Mouse (Mus musculus): ENCODE measurements around the gene 2010111I01Rik. TPM values are rescaled to one million over a fixed set of nuclear protein-coding genes. Genes with fewer than 3 reads are reported as not detected.
A peak's percentile ranks its signal among the peaks of the same experiment; 100 is the strongest.

Gene 2010111I01Rik
- total RNA-seq, 2 experiments from 2014 or later = 104 to 111 TPM

DNA sequence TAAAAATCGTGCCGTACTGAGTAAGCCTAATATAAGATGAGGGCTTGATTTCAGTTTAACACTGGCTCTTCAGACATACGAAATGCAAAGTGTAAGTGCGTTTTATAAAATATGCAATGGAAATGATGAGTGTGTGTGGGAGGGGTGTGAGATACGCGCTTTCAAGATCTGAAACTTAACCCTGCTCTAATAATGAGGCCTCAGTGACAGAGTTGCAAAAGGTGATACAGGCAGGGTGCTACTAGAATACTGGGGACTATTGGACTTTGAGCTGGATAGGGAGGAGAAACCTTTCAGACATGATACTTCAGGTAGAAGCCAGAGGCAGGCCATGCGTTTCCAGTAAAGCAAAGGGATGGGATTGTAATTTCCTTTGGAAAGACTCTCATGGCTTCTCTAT lies 273.4 kb downstream of the 2010111I01Rik start:
- no peak for DNase-seq (ENCODE audit: low spot score in 2 of 2)

DNA sequence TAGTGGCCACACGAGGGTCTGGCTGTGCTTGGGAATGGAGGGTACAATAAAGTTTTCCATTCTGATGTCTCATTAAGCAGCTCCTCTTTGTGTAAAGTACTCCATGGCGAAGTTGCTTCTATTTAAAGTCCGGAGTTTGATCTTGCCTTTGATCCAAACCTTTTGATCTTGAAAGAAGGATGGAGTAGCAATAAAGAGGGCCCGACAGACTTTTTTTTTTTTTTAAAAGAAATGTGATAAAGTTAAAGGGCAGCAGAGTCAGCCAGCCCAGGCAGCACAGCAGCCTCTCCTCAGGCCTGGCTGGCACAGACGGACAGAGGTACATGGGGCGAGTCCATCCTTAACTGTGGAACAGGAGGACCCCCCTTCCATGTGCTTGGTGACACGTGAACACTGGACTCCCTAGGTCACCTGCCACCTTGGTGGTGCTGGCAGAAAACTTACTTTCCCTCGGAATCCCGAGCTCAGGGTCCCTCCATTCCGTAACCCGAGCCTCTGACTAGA lies 274.7 kb downstream of the 2010111I01Rik start:
- no peak for DNase-seq (ENCODE audit: low spot score in 2 of 2)

- peak; percentile 77 to 83 for DNase-seq (ENCODE audit: low spot score in 2 of 2)
These were observed 275.4 kb downstream of the 2010111I01Rik start for GRCm38 (mm10) chr13:63239877-63240671.

DNA sequence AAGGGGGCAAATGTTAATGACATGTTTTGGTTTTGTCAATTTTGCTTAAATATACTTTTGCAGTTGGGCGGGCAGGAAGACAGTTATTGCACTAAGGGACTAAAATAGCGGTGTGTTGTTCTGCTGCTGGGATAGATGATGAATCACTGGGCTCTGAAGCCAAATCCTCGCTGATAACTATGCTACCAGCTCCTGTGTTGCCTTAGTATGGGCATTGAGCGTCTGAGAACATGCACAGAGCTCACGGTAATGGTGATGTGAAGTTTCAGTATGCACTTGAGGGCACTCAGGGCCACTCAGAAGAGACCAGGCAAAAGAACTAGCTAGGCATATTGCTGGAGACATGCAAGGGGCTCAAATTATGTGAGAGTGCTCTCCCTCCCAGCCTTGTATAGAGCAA lies 276.1 kb downstream of the 2010111I01Rik start:
- DNase-seq (ENCODE audit: low spot score in 2 of 2) = peak in 1 of 2 experiments; percentile 43

DNA sequence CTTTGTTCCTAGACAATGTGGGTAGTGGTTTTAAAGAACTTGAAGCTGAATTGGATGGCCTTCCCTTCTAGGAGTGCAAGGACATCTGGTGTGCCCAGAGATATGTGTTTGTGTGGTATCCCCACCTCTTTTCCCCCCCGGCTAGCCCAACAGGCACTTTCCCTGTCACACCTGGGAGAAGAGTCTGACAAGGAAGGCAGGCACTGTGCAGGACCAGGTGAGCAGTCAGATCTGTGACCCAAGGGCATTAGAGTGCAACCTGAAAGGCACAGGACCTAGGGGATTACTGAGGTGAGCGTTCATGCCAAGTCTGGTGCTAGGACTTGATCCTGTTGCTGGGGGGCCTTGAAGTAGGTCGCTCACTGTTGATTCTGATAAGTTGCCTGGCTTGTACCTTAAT lies 277.0 kb downstream of the 2010111I01Rik start:
- DNase-seq (ENCODE audit: low spot score in 2 of 2) = no peak

GRCm38 (mm10) chr13:63242401-63243192 lies 277.9 kb downstream of the 2010111I01Rik start:
- peak; percentile 45 to 55 for DNase-seq (ENCODE audit: low spot score in 2 of 2)

DNA sequence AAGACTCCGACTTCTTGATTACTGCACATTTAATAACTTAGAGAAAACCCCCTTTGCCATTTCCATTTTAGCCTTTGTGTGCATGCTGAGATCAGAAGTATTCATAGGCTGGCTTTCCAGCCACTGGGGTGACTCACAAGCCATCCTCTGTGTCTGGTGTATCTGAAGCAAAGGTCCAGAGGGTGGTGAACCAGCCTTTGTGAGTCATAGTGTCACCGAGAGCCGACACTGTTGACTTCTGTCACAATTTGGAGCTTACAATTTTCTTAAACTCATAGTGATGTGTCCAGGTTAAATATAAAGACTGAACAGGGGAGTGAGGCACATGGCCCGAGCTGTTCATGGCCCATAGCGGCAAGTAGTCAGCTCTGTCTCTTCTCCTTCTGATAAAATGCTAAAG lies 278.9 kb downstream of the 2010111I01Rik start:
- no peak for DNase-seq (ENCODE audit: low spot score in 2 of 2)

- DNase-seq (ENCODE audit: low spot score in 2 of 2) = no peak
These were observed 279.7 kb downstream of the 2010111I01Rik start for GRCm38 (mm10) chr13:63244425-63244824.

- no peak for DNase-seq (ENCODE audit: low spot score in 2 of 2)
These were observed 280.5 kb downstream of the 2010111I01Rik start for GRCm38 (mm10) chr13:63245218-63245617.

GRCm38 (mm10) chr13:63245812-63246211 lies 281.1 kb downstream of the 2010111I01Rik start:
- no peak for DNase-seq (ENCODE audit: low spot score in 2 of 2)

GRCm38 (mm10) chr13:63246332-63246940 lies 281.7 kb downstream of the 2010111I01Rik start:
- DNase-seq (ENCODE audit: low spot score in 2 of 2) = no peak

GRCm38 (mm10) chr13:63247041-63247440 lies 282.3 kb downstream of the 2010111I01Rik start:
- DNase-seq (ENCODE audit: low spot score in 2 of 2) = no peak

DNA sequence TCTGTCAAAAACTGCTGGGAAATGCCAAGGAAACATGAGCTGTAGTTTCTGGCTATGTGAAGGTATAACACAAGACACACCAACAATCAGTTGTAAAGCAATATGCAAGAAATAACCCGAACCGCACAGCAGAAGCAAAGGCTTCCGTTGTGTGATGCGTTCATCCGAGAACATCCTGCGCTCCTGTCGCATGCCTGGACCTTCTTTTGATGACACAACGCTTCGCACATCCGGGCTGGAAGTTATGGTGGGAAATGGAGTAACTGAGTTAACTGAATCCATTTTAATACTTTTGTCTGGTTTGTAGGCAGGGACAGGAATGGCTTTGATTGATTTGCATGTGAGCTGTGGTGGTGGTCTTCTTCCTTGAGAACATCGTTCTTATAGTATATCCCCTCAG lies 282.9 kb downstream of the 2010111I01Rik start:
- no peak for DNase-seq (ENCODE audit: low spot score in 2 of 2)

GRCm38 (mm10) chr13:63248318-63248717 lies 283.6 kb downstream of the 2010111I01Rik start:
- DNase-seq (ENCODE audit: low spot score in 2 of 2) = peak; percentile 47 to 70

- DNase-seq (ENCODE audit: low spot score in 2 of 2) = no peak
These were observed 284.5 kb downstream of the 2010111I01Rik start for GRCm38 (mm10) chr13:63249171-63249570.

DNA sequence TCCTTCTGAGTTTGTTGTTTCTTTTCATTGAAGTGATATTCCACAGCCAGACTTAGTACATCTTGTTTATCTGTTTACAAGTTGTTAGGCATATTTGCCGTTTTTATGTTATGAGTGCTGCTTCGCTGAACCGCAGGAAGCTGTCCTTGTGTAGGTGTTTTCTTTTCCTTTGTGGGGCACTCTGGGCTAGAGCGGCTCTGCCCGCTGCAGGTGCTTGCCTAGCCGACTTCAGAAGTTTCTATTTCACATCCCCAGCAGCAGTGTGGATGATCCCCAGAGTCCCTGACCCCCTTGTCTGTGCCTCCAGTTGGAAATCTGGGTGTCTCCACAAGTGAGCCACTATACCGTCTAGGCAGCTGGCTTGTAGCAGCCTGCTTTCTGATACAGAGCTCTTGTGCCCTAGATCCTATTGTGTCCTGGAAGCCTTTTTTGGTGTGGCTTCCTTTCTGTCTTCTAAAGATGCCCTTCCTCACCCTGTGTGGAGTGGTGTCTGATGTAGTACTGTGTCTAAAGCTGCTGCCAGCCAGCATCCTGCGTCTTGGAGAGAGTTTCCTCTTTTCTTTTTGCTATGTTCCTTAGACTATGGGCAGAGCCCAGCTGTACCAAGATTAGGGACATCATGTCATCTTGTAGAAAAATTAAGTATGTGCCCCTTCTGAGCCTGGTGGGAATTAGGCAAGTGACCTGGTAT lies 285.2 kb downstream of the 2010111I01Rik start:
- peak in 1 of 2 experiments; percentile 1 for DNase-seq (ENCODE audit: low spot score in 2 of 2)

DNA sequence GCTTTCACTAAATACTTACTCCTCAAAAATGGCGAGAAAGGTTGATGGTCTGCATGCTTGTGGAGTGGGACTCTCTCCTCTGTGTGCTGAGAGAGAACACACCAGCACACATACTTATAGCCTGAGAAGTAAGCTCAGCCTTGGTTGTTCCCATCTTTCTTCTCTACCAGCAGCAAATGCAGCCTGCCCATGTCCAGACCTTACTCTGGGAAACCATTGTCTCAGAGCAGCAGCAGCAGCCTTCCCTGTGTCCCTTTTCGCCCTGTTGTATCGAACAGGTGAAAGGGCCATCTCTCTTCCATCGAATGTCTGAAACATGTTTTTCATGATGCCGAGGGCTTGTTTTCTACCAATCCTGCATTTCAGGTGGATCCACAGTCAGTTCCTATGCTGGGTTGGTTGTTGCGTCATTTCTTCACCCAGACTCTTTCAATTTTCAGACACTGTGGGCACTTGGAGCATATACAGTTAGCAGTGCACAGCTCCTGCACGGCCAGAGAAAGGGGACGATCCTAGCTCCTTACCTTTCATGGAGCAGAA lies 285.8 kb downstream of the 2010111I01Rik start:
- no peak for DNase-seq (ENCODE audit: low spot score in 2 of 2)

DNA sequence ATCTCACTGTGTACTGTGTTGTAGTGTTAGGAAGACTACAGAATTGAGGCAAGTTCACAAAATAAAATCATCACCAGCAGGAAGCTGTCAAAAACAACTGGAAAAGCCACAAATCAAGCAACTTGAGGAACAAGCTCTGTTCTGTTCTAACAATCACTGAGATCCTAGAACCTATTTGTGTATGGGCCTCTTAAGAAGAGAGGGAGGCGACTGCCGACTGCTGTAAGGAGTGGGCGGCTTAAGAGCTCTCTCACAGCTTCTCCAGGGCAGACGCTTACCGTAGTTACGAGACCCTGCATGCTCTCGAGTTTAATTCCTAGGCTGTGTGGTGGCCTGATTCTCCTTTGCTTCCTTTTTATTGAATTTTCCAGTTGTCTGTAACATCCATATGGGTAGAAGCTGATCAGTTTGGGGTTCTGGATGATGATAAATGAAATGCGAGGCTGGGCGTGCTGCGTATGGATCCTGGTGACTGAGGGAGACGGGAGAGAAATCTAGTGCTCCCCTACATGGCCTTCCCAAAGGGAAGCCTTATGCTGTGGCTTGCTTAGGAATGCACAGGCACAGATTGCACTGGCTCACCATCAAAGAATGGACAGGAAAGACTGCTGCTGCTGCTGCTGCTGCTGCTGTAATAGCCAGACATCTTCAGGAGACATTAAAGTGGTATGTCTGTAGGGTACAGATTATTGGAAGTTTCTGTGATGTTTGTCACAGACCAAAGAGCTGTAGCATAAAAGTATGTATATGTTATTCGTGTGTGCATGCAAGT lies 286.6 kb downstream of the 2010111I01Rik start:
- DNase-seq (ENCODE audit: low spot score in 2 of 2) = no peak

DNA sequence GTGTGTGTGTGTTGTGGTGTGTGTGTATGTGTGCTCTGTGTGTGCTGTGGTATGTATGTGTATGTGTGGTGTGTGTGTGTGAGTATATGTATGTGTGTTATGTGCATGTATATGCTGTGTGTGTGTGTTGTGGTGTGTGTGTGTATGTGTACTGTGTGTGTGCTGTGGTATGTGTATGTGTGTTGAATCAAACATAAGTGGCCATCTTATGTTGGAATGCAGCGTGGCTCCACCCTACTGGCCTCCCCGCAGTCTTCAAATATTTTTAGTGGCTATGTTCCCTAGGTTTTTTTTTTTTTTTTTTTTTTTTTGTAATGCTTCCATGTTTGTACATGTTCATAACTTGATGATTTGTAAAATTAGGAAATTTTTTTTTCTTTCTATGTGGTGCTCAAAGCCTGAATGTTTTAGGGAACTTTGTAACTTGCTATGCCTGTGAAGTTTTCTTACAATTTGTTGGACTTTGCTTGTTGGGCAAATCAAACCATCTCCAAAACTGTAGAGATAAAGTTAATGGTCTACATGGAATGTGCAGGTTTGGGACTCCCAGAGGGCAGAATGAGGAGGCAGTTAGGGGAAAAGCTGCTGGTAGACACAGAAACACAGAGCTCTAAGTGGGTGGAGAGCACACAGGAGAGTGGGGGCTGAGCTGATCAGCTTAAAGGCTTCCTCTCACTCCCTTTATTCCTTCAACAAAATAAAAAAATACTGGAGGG lies 287.8 kb downstream of the 2010111I01Rik start:
- no peak for DNase-seq (ENCODE audit: low spot score in 2 of 2)
